Mouse (Mus musculus): ENCODE data around the gene Frmd4b. TPM values are rescaled to one million over a fixed set of nuclear protein-coding genes. Genes with fewer than 3 reads are reported as not detected.

Gene Frmd4b
- total and polyA plus RNA-seq, 3 experiments, result 0.13 to 0.70 (median 0.13) TPM

GRCm38 (mm10) chr6:97276366-97276765 is 341.0 kb downstream of the Frmd4b start:
- in situ Hi-C loops (cut with MboI; ENCODE audit: low pct_ligation_motif_present, low pct_unique_long_range_greater_than_20kb, low sequenced_read_pairs), result loop anchor here (5.0 to 10.0 kb wide), 2 partner anchors 141 to 248 kb away; no protein-coding TSS in a partner anchor
- dilution Hi-C loops (cut with MboI; ENCODE audit: extremely low pct_ligation_motif_present, extremely low pct_unique_long_range_greater_than_20kb, low sequenced_read_pairs), result no loop called here
- Histone ChIP-seq H3K4me3 (replicated peaks in 1 of 3; ENCODE audit: low read depth in 2 of 3, low read length in 2 of 3, poor library complexity in 1 of 3) (no peak overlapping the region), H3K27ac (ENCODE audit: insufficient read depth, low read depth) (no peak overlapping the region), H3K4me1 (ENCODE audit: control insufficient read depth in 1 of 2, insufficient read depth in 2 of 2) (peaks cover 7 to 10% of the 10 kb centered on the region in 2 experiments; a peak in 3 of 4 replicates), H3K36me3 (replicated peaks in 1 of 2; ENCODE audit: control insufficient read depth in 1 of 2, insufficient read depth in 1 of 2, low read length in 1 of 2) (no peaks in the 10 kb centered on the region), H3K9ac (ENCODE audit: insufficient read depth, low read depth) (no peak overlapping the region), H3K79me2 (replicated peaks; ENCODE audit: control insufficient read depth, extremely low read depth, insufficient read depth, poor library complexity, severe bottlenecking) (no peaks in the 10 kb centered on the region), H3K4me2 (ENCODE audit: insufficient read depth, low read depth, poor library complexity, severe bottlenecking) (peak overlapping the region; percentile 37; the same call in 1 of the 2 replicates), H3K9me3 (replicated peaks; ENCODE audit: low read length) (no peaks in the 10 kb centered on the region), H3K27me3 (replicated peaks) (no peaks in the 10 kb centered on the region)
- TF ChIP-seq MAFK (IDR thresholded peaks at IDR 0.05; ENCODE audit: insufficient replicate concordance, low read length) (no peak), E2F4 (IDR thresholded peaks at IDR 0.05; ENCODE audit: insufficient replicate concordance, low read depth, low read length) (no peak), JUN (IDR thresholded peaks at IDR 0.05; ENCODE audit: insufficient read depth, low read depth, low read length) (no peak), POLR2AphosphoS2 (IDR thresholded peaks at IDR 0.05; ENCODE audit: low read depth, low read length) (no peak), CHD1 (IDR thresholded peaks at IDR 0.05; ENCODE audit: low read depth, low read length) (no peak), CHD2 (IDR thresholded peaks at IDR 0.05; ENCODE audit: low read length) (no peak), ZC3H11A (IDR thresholded peaks at IDR 0.05; ENCODE audit: low read depth, low read length) (no peak), JUND (conservative IDR thresholded peaks at IDR 0.05; ENCODE audit: low read depth, low read length) (no peak), MEF2A (IDR thresholded peaks at IDR 0.05; ENCODE audit: borderline replicate concordance, low read depth, low read length) (no peak), MAX (IDR thresholded peaks at IDR 0.05; ENCODE audit: low read length) (no peak), HCFC1 (IDR thresholded peaks at IDR 0.05; ENCODE audit: low read depth, low read length) (no peak), USF2 (conservative IDR thresholded peaks at IDR 0.05; ENCODE audit: low read depth, low read length) (no peak), TBP (conservative IDR thresholded peaks at IDR 0.05; ENCODE audit: low read depth, low read length) (no peak), UBTF (IDR thresholded peaks at IDR 0.05; ENCODE audit: low read depth, low read length) (no peak), USF1 (IDR thresholded peaks at IDR 0.05; ENCODE audit: low read depth, low read length) (no peak)
- no peak for DNase-seq (ENCODE audit: extremely low read depth)

GRCm38 (mm10) chr6:97275760-97276159 is 341.6 kb downstream of the Frmd4b start:
- in situ Hi-C loops (cut with MboI; ENCODE audit: low pct_ligation_motif_present, low pct_unique_long_range_greater_than_20kb, low sequenced_read_pairs), result loop anchor here (5.0 to 10.0 kb wide), 2 partner anchors 142 to 249 kb away; no protein-coding TSS in a partner anchor
- dilution Hi-C loops (cut with MboI; ENCODE audit: extremely low pct_ligation_motif_present, extremely low pct_unique_long_range_greater_than_20kb, low sequenced_read_pairs), result no loop called here

More at GRCm38 (mm10) chr6:97275760-97276159, 341.6 kb downstream of the Frmd4b start:
- H3K27me3 ChIP-seq (replicated peaks), result no peaks in the 10 kb centered on the region
- no peak overlapping the region for H3K4me3 ChIP-seq (replicated peaks in 1 of 3; ENCODE audit: low read depth in 2 of 3, low read length in 2 of 3, poor library complexity in 1 of 3)
- no peaks in the 10 kb centered on the region for H3K9me3 ChIP-seq (replicated peaks; ENCODE audit: low read length)
- no peak for DNase-seq (ENCODE audit: extremely low read depth)
- no peaks in the 10 kb centered on the region for H3K79me2 ChIP-seq (replicated peaks; ENCODE audit: control insufficient read depth, extremely low read depth, insufficient read depth, poor library complexity, severe bottlenecking)
- H3K36me3 ChIP-seq (replicated peaks in 1 of 2; ENCODE audit: control insufficient read depth in 1 of 2, insufficient read depth in 1 of 2, low read length in 1 of 2), result no peaks in the 10 kb centered on the region
- peaks cover 7 to 10% of the 10 kb centered on the region in 2 experiments; a peak in 3 of 4 replicates for H3K4me1 ChIP-seq (ENCODE audit: control insufficient read depth in 1 of 2, insufficient read depth in 2 of 2)
- H3K27ac ChIP-seq (ENCODE audit: insufficient read depth, low read depth), result no peak overlapping the region
- TF ChIP-seq POLR2AphosphoS2 (IDR thresholded peaks at IDR 0.05; ENCODE audit: low read depth, low read length), result no peak
- TF ChIP-seq MAX (IDR thresholded peaks at IDR 0.05; ENCODE audit: low read length), result no peak
- TF ChIP-seq RCOR1 (conservative IDR thresholded peaks at IDR 0.05; ENCODE audit: low read depth, low read length), result no peak
- no peak for TF ChIP-seq PAX5 (IDR thresholded peaks at IDR 0.05; ENCODE audit: low read length)
- no peak for TF ChIP-seq KAT2A (IDR thresholded peaks at IDR 0.05; ENCODE audit: insufficient replicate concordance, low read length)
- no peak for TF ChIP-seq BHLHE40 (IDR thresholded peaks at IDR 0.05; ENCODE audit: low read depth, low read length)
- TF ChIP-seq MAFK (IDR thresholded peaks at IDR 0.05; ENCODE audit: insufficient replicate concordance, low read length), result no peak
- TF ChIP-seq HCFC1 (IDR thresholded peaks at IDR 0.05; ENCODE audit: low read depth, low read length), result no peak
- TF ChIP-seq IRF4 (IDR thresholded peaks at IDR 0.05; ENCODE audit: low read depth, low read length), result no peak
- no peak for TF ChIP-seq MEF2A (IDR thresholded peaks at IDR 0.05; ENCODE audit: borderline replicate concordance, low read depth, low read length)
- no peak for TF ChIP-seq JUN (IDR thresholded peaks at IDR 0.05; ENCODE audit: insufficient read depth, low read depth, low read length)
- no peak for TF ChIP-seq NRF1 (IDR thresholded peaks at IDR 0.05; ENCODE audit: low read depth, low read length)
- no peak for TF ChIP-seq SMC3 (IDR thresholded peaks at IDR 0.05; ENCODE audit: low read depth, low read length)
- no peak for TF ChIP-seq CHD2 (IDR thresholded peaks at IDR 0.05; ENCODE audit: low read length)
- TF ChIP-seq USF1 (IDR thresholded peaks at IDR 0.05; ENCODE audit: low read depth, low read length), result no peak
- TF ChIP-seq ZMIZ1 (IDR thresholded peaks at IDR 0.05; ENCODE audit: low read depth, low read length), result no peak
- TF ChIP-seq TCF12 (IDR thresholded peaks at IDR 0.05; ENCODE audit: low read depth, low read length), result no peak
- no peak for TF ChIP-seq ETS1 (conservative IDR thresholded peaks at IDR 0.05; ENCODE audit: low read depth, low read length)
- no peak for TF ChIP-seq ZNF384 (IDR thresholded peaks at IDR 0.05; ENCODE audit: low read depth, low read length)
- H3K9ac ChIP-seq (ENCODE audit: insufficient read depth, low read depth), result no peak overlapping the region
- no peak overlapping the region for H3K4me2 ChIP-seq (ENCODE audit: insufficient read depth, low read depth, poor library complexity, severe bottlenecking)

Data from CH12.LX (cell line).